Mouse (Mus musculus) CH12.LX (cell line): ENCODE results near the gene Fbxo3. TPM values are rescaled to one million over a fixed set of nuclear protein-coding genes. Genes with fewer than 3 reads are reported as not detected.

Experiments
- DNase-seq: peaks from one replicate; pipeline ENCODE4 v3.0.0-alpha.2; 2013; ENCODE audit errors: extremely low read depth
- H3K27ac ChIP-seq: 2 replicates; pipeline ENCODE4 v1.5.1; 2012; ENCODE audit warnings: low read depth, mild to moderate bottlenecking, control low read depth, moderate library complexity; ENCODE audit not compliant: insufficient read depth
- H3K27me3 ChIP-seq: replicated peaks from 2 replicates; pipeline ENCODE3; 2012; ENCODE audit warnings: inconsistent platforms
- H3K36me3 ChIP-seq, 2 experiments: replicated peaks in 1 of 2; 2 replicates each; pipeline versions ENCODE3 to v1.6.1; 2012; ENCODE audit warnings: inconsistent platforms in 1 of 2, low read length in 1 of 2, mild to moderate bottlenecking in 1 of 2, mixed read lengths in 1 of 2, moderate library complexity in 1 of 2; ENCODE audit not compliant: control insufficient read depth in 1 of 2, insufficient read depth in 1 of 2
- H3K4me1 ChIP-seq, 2 experiments: 2 replicates each; pipeline ENCODE4 v1.6.1; 2012; ENCODE audit warnings: inconsistent platforms in 1 of 2, moderate library complexity in 1 of 2; ENCODE audit not compliant: insufficient read depth in 2 of 2, control insufficient read depth in 1 of 2
- H3K4me2 ChIP-seq: 2 replicates; pipeline ENCODE4 v1.6.1; 2012; ENCODE audit warnings: low read depth, mild to moderate bottlenecking, control low read depth; ENCODE audit not compliant: poor library complexity, insufficient read depth, severe bottlenecking
- H3K4me3 ChIP-seq, 3 experiments: fragments of 150-350 bp in 1 of 3; sonication (generic) in 1 of 3; replicated peaks in 1 of 3; 2 replicates each; pipeline versions ENCODE3 to v1.5.1; 2011 to 2012; ENCODE audit warnings: low read depth in 2 of 3, low read length in 2 of 3, mild to moderate bottlenecking in 2 of 3, moderate library complexity in 2 of 3, control low read depth in 1 of 3, improper control_type of control experiment in 1 of 3, inconsistent platforms in 1 of 3, mixed read lengths in 1 of 3; ENCODE audit not compliant: poor library complexity in 1 of 3
- H3K79me2 ChIP-seq: replicated peaks from 2 replicates; pipeline ENCODE4 v1.6.1; 2012; ENCODE audit warnings: mild to moderate bottlenecking, moderate library complexity; ENCODE audit not compliant: control insufficient read depth, poor library complexity, insufficient read depth, severe bottlenecking; ENCODE audit errors: extremely low read depth
- H3K9ac ChIP-seq: 2 replicates; pipeline ENCODE4 v1.6.1; 2012; ENCODE audit warnings: low read depth, mild to moderate bottlenecking, control low read depth, moderate library complexity; ENCODE audit not compliant: insufficient read depth
- H3K9me3 ChIP-seq: replicated peaks from 2 replicates; pipeline ENCODE3; 2012; ENCODE audit warnings: low read length, inconsistent platforms, mixed read lengths
- CHD1 ChIP-seq: IDR thresholded peaks from 2 replicates; pipeline ENCODE4 v1.6.1; 2012; ENCODE audit warnings: low read depth, low read length, improper control_type of control experiment, inconsistent platforms
- E2F4 ChIP-seq: IDR thresholded peaks from 2 replicates; pipeline ENCODE4 v1.6.1; 2011; ENCODE audit warnings: low read depth, low read length, improper control_type of control experiment; ENCODE audit not compliant: insufficient replicate concordance
- ELF1 ChIP-seq: IDR thresholded peaks from 2 replicates; pipeline ENCODE4 v1.6.1; 2014; ENCODE audit warnings: low read depth, mild to moderate bottlenecking, inconsistent platforms, low read length, improper control_type of control experiment
- GABPA ChIP-seq: IDR thresholded peaks from 2 replicates; pipeline ENCODE4 v1.6.1; 2012; ENCODE audit warnings: low read depth, low read length, improper control_type of control experiment, inconsistent platforms; ENCODE audit not compliant: insufficient replicate concordance
- HCFC1 ChIP-seq: IDR thresholded peaks from 2 replicates; pipeline ENCODE4 v1.6.1; 2012; ENCODE audit warnings: low read depth, mild to moderate bottlenecking, inconsistent platforms, low read length, improper control_type of control experiment
- JUND ChIP-seq: conservative IDR thresholded peaks from 2 replicates; pipeline ENCODE4 v1.6.1; 2011; ENCODE audit warnings: low read depth, low read length, improper control_type of control experiment
- KAT2A ChIP-seq: IDR thresholded peaks from 2 replicates; pipeline ENCODE4 v1.6.1; 2012; ENCODE audit warnings: low read length, improper control_type of control experiment, inconsistent platforms; ENCODE audit not compliant: insufficient replicate concordance
- MXI1 ChIP-seq: IDR thresholded peaks from 2 replicates; pipeline ENCODE4 v1.6.1; 2011; ENCODE audit warnings: mild to moderate bottlenecking, low read depth, low read length, improper control_type of control experiment
- MYC ChIP-seq: IDR thresholded peaks from 2 replicates; pipeline ENCODE4 v1.6.1; 2011; ENCODE audit warnings: low read depth, mild to moderate bottlenecking, improper control_type of control experiment, low read length
- POLR2A ChIP-seq: IDR thresholded peaks from 2 replicates; pipeline ENCODE4 v1.6.1; 2011; ENCODE audit warnings: low read depth, mild to moderate bottlenecking, improper control_type of control experiment, low read length
- POLR2AphosphoS2 ChIP-seq: IDR thresholded peaks from 2 replicates; pipeline ENCODE4 v1.6.1; 2011; ENCODE audit warnings: low read depth, low read length, improper control_type of control experiment
- SIN3A ChIP-seq: IDR thresholded peaks from 2 replicates; pipeline ENCODE4 v1.6.1; 2012; ENCODE audit warnings: low read length, improper control_type of control experiment, inconsistent platforms
- SMC3 ChIP-seq: IDR thresholded peaks from 2 replicates; pipeline ENCODE4 v1.6.1; 2011; ENCODE audit warnings: low read depth, low read length, improper control_type of control experiment
- TBP ChIP-seq: conservative IDR thresholded peaks from 2 replicates; pipeline ENCODE4 v1.6.1; 2011; ENCODE audit warnings: low read depth, low read length, improper control_type of control experiment
- USF1 ChIP-seq: IDR thresholded peaks from 2 replicates; pipeline ENCODE4 v1.6.1; 2014; ENCODE audit warnings: low read depth, mild to moderate bottlenecking, inconsistent platforms, low read length, improper control_type of control experiment
- USF2 ChIP-seq: conservative IDR thresholded peaks from 2 replicates; pipeline ENCODE4 v1.6.1; 2011; ENCODE audit warnings: low read depth, low read length, improper control_type of control experiment
- ZC3H11A ChIP-seq: IDR thresholded peaks from 2 replicates; pipeline ENCODE4 v1.6.1; 2012; ENCODE audit warnings: low read depth, mild to moderate bottlenecking, inconsistent platforms, low read length, improper control_type of control experiment
- dilution Hi-C: fragments of 300-500 bp; cut with MboI; formaldehyde crosslinking; loops from 2 replicates; pipeline ENCODE4 v1.14.3; 2020; ENCODE audit warnings: low sequenced_read_pairs; ENCODE audit not compliant: extremely low pct_unique_long_range_greater_than_20kb, extremely low pct_ligation_motif_present
- in situ Hi-C: fragments of 300-500 bp; cut with MboI; formaldehyde crosslinking; loops from 3 replicates; pipeline ENCODE4 v1.14.3; 2019; ENCODE audit warnings: low sequenced_read_pairs, low pct_ligation_motif_present, low pct_unique_long_range_greater_than_20kb, mixed read lengths
- polyA plus RNA-seq: library from polyadenylated mRNA; unstranded; fragments of >175 nt; gene quantifications from 2 replicates; pipeline ENCODE4 v1.2.1, GENCODE M21; 2012; ENCODE audit warnings: low read depth; ENCODE audit not compliant: insufficient read length
- total RNA-seq, 2 experiments: library from RNA; depleted of rRNA; stranded (reverse); fragments of 300-350 nt in 1 of 2; fragments of >200 nt in 1 of 2; gene quantifications; 2 replicates each; pipeline ENCODE4 v1.2.3; 2012 to 2014

The Fbxo3 gene
- total and polyA plus RNA-seq, 3 experiments: 29.7 to 63.7 (median 38.4) TPM

DNA sequence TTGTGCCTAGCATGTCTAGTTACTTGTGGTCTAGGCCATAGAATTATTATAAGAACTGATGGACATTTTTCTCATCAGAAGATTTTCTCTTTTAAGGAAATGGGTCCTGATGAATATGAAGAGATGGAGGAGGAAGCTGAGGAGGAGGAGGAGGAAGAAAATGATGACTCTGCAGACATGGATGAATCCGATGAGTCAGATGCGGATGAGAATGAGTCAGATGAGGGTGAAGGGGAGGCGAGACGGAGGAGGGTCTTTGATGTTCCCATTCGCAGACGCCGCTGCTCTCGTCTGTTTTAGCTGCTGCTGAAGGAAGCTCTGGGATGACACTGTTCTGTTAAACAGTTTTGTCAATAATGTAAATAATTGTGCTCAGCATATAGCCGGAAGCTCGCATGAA lies 32.3 kb downstream of the Fbxo3 start:
- dilution Hi-C loops (no loop called here), in situ Hi-C loops (no loop called here)
- no peaks in the 10 kb centered on the region for H3K9me3 ChIP-seq
- no peaks in the 10 kb centered on the region for H3K27me3 ChIP-seq
- H3K4me1 ChIP-seq: no peaks in the 10 kb centered on the region
- H3K4me2 ChIP-seq: no peak overlapping the region
- H3K9ac ChIP-seq: no peak overlapping the region
- no peak for DNase-seq
- no peak overlapping the region for H3K4me3 ChIP-seq
- TF ChIP-seq TBP (no peak), SIN3A (no peak), KAT2A (no peak)
- H3K36me3 ChIP-seq: peaks cover 21 to 48% of the 10 kb centered on the region in 2 experiments
- no peak overlapping the region for H3K27ac ChIP-seq
- no peaks in the 10 kb centered on the region for H3K79me2 ChIP-seq

GRCm38 (mm10) chr2:104060996-104061395 lies 33.5 kb downstream of the Fbxo3 start:
- H3K27ac ChIP-seq: no peak overlapping the region
- H3K36me3 ChIP-seq: peaks cover 14 to 38% of the 10 kb centered on the region in 2 experiments
- DNase-seq: no peak
- in situ Hi-C loops: no loop called here
- H3K4me3 ChIP-seq: no peak overlapping the region
- dilution Hi-C loops: no loop called here
- no peaks in the 10 kb centered on the region for H3K79me2 ChIP-seq
- no peak overlapping the region for H3K4me2 ChIP-seq
- no peaks in the 10 kb centered on the region for H3K9me3 ChIP-seq
- no peak overlapping the region for H3K9ac ChIP-seq
- H3K4me1 ChIP-seq: no peaks in the 10 kb centered on the region
- no peak for TF ChIP-seq TBP
- TF ChIP-seq MYC: no peak
- no peak for TF ChIP-seq E2F4
- TF ChIP-seq GABPA: no peak
- TF ChIP-seq KAT2A: no peak
- TF ChIP-seq CHD1: no peak
- TF ChIP-seq ZC3H11A: no peak
- no peak for TF ChIP-seq MXI1
- no peak for TF ChIP-seq SIN3A
- TF ChIP-seq HCFC1: no peak
- TF ChIP-seq POLR2A: no peak
- no peak for TF ChIP-seq SMC3
- no peak for TF ChIP-seq USF1
- no peak for TF ChIP-seq USF2
- no peak for TF ChIP-seq POLR2AphosphoS2
- no peak for TF ChIP-seq JUND
- TF ChIP-seq ELF1: no peak
- H3K27me3 ChIP-seq: no peaks in the 10 kb centered on the region
